Mouse (Mus musculus) midbrain, embryonic 12.5 days (tissue): ENCODE results near the gene Stoml2. TPM values are rescaled to one million over a fixed set of nuclear protein-coding genes. Genes with fewer than 3 reads are reported as not detected.
"Not testable (repeated sequence)": the region's sequence is repeated elsewhere in the genome, so short reads cannot be mapped to it uniquely, and the experiment has no call there.

Experiments used
- ATAC-seq: fragments of 200-750 bp; cut with Nextera tagmentation; 2 replicates; pipeline ENCODE4 v1.8.0; 2017; ENCODE audit warnings: low read depth, moderate TSS enrichment, moderate library complexity; ENCODE audit not compliant: low FRiP score
- H3K27ac ChIP-seq: fragments of 300-500 bp; sonication (generic); replicated peaks from 2 replicates; pipeline ENCODE4 v1.5.1; 2016; ENCODE audit warnings: mild to moderate bottlenecking
- H3K27me3 ChIP-seq: fragments of 300-500 bp; sonication (generic); 2 replicates; pipeline ENCODE4 v1.6.1; 2016; ENCODE audit warnings: mild to moderate bottlenecking
- H3K36me3 ChIP-seq: fragments of 300-500 bp; sonication (generic); 2 replicates; pipeline ENCODE4 v1.6.1; 2016
- H3K4me1 ChIP-seq: fragments of 300-500 bp; sonication (generic); 2 replicates; pipeline ENCODE4 v1.6.1; 2016
- H3K4me2 ChIP-seq: fragments of 300-500 bp; sonication (generic); replicated peaks from 2 replicates; pipeline ENCODE4 v1.6.1; 2016; ENCODE audit warnings: mild to moderate bottlenecking, moderate library complexity
- H3K4me3 ChIP-seq: fragments of 300-500 bp; sonication (generic); 2 replicates; pipeline ENCODE4 v1.5.1; 2016; ENCODE audit warnings: mild to moderate bottlenecking
- H3K9ac ChIP-seq: fragments of 300-500 bp; sonication (generic); replicated peaks from 2 replicates; pipeline ENCODE4 v1.6.1; 2016; ENCODE audit warnings: mild to moderate bottlenecking, moderate library complexity
- H3K9me3 ChIP-seq: fragments of 300-500 bp; sonication (generic); 2 replicates; pipeline ENCODE4 v1.6.1; 2016; ENCODE audit warnings: mild to moderate bottlenecking
- WGBS: fragments of 180-500 bp; shearing (Covaris S2); methylation state at CpG from one replicate; pipeline ENCODE4 v1.1.7; 2016; 5-methylcytosine and 5-hydroxymethylcytosine counted together
- polyA plus RNA-seq: library from polyadenylated mRNA; unstranded; fragments of >200 nt; fragmentation: Nextera tagmentation; extraction: Ambion mirVana; gene quantifications from 2 replicates; pipeline ENCODE4 v1.2.1, GENCODE M21; 2016

The Stoml2 gene
- polyA plus RNA-seq, 1 experiment from 2014 or later = 281 TPM

DNA sequence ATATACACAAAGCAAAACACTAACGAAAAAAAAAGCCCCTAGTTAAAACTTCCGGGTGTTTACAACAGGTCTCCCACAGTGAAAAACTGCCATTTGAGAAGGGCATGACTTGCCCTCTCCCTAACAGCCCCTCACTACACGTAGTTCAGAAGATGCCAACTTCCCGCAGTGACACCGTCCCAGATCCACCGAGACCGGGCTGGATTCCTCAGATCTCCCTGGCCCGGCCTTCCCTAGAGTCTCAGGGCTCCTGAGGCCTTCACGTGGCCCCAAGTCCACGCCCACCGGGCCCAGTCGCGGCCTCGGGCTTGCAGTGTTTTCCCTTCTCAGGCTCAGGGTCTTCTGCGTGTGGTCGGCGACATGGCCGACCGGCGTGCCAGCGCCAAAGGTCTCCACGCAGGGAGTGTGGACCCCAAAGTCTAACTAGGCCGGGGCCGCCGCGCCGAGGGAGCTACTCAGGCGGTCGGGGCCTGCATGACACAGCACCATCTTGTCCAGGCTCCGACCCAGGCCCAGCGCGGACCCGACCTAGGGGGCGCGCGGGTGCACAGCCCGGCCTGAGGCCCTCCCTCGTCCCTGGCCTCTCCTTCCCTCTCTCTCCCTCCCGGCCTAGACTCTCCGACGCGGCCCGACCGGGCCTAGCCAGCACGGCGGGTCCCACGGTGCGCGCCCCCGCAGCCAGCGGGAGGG lies 31.9 kb downstream of the Stoml2 start:
- Histone ChIP-seq H3K9ac (peak overlapping the region; percentile 73), H3K9me3 (no peaks in the 10 kb centered on the region), H3K27ac (peak overlapping the region; percentile 98), H3K4me3 (peak overlapping the region; percentile 76), H3K27me3 (no peaks in the 10 kb centered on the region), H3K4me1 (peaks cover 27% of the 10 kb centered on the region), H3K36me3 (peaks cover 11% of the 10 kb centered on the region), H3K4me2 (peak overlapping the region; percentile 90)
- ATAC-seq = peak; percentile 74
- under 1% methylated on average over 51 of the region's 51 CpGs for WGBS

GRCm38 (mm10) chr4:42998022-42998421 lies 33.5 kb downstream of the Stoml2 start:
- ATAC-seq = no peak
- peaks cover 27% of the 10 kb centered on the region for H3K36me3 ChIP-seq
- no peak overlapping the region for H3K27ac ChIP-seq
- 66% methylated on average over 2 of the region's 2 CpGs for WGBS
- H3K27me3 ChIP-seq = no peaks in the 10 kb centered on the region
- H3K4me2 ChIP-seq = peak overlapping the region; percentile 90
- H3K4me3 ChIP-seq = peak overlapping the region; percentile 76
- no peaks in the 10 kb centered on the region for H3K9me3 ChIP-seq
- H3K9ac ChIP-seq = peak overlapping the region; percentile 3; the same call in 1 of the 2 replicates
- peaks cover 27% of the 10 kb centered on the region for H3K4me1 ChIP-seq

GRCm38 (mm10) chr4:42988296-42988695 lies 43.2 kb downstream of the Stoml2 start:
- H3K27ac ChIP-seq = no peak overlapping the region
- peaks cover 98% of the 10 kb centered on the region for H3K36me3 ChIP-seq
- H3K9ac ChIP-seq = no peak overlapping the region
- WGBS = 87% methylated on average over 1 of the region's 1 CpGs
- no peak overlapping the region for H3K4me2 ChIP-seq
- no peak for ATAC-seq
- no peaks in the 10 kb centered on the region for H3K4me1 ChIP-seq
- H3K9me3 ChIP-seq = no peaks in the 10 kb centered on the region
- H3K27me3 ChIP-seq = no peaks in the 10 kb centered on the region
- H3K4me3 ChIP-seq = no peak overlapping the region

DNA sequence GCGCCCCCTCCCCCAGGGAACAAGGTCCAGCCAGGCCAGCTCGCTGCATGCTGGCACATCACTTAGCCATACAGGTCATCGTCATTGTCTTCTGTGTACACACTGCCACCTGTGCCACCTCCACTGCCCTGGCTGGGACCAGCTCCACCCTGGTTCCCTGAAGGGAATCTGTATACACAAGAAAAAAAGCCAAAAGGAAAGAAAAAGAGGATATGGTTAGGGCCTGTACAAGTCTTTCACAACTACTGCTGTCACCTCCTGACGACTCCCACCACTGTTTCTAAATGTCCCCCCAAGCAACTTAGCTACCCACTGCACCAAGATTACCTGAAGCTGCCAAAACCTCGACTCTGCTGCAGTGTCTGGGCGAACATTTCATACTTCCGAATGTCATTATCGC lies 51.0 kb downstream of the Stoml2 start:
- ATAC-seq = not testable (repeated sequence)

GRCm38 (mm10) chr4:42978062-42978461 lies 53.4 kb downstream of the Stoml2 start:
- Histone ChIP-seq H3K9me3 (no peaks in the 10 kb centered on the region), H3K4me2 (no peak overlapping the region), H3K36me3 (peaks cover 57% of the 10 kb centered on the region), H3K4me1 (no peaks in the 10 kb centered on the region), H3K4me3 (no peak overlapping the region), H3K27ac (no peak overlapping the region), H3K27me3 (no peaks in the 10 kb centered on the region), H3K9ac (no peak overlapping the region)
- ATAC-seq = no peak
- 90% methylated on average over 4 of the region's 4 CpGs for WGBS

More for the DNA sequence above, 51.0 kb downstream of the Stoml2 start:
- not testable (repeated sequence) for H3K4me3 ChIP-seq, H3K4me2 ChIP-seq, H3K27ac ChIP-seq, H3K9me3 ChIP-seq, H3K9ac ChIP-seq, H3K4me1 ChIP-seq, H3K27me3 ChIP-seq
- peaks cover 76% of the 10 kb centered on the region for H3K36me3 ChIP-seq
- WGBS = 98% methylated on average over 8 of the region's 8 CpGs

Other genes starting within 250 kb of the Stoml2 start
- 0.09 and 0.26 TPM in 2 replicates for gene Fam205a1, start 177.8 kb downstream of the Stoml2 start, polyA plus RNA-seq
- gene Gm12394, start 174.9 kb downstream of the Stoml2 start, polyA plus RNA-seq = 0.32 and 0.47 TPM in 2 replicates
- 2.3 and 3.0 TPM in 2 replicates for gene Fam205c, start 157.5 kb downstream of the Stoml2 start, polyA plus RNA-seq
- 6.6 and 8.4 TPM in 2 replicates for gene Phf24, start 115.0 kb downstream of the Stoml2 start, polyA plus RNA-seq
- 27.0 and 35.2 TPM in 2 replicates for gene Dnajb5, start 81.9 kb downstream of the Stoml2 start, polyA plus RNA-seq
- 0.24 and 0.55 TPM in 2 replicates for gene 1700022I11Rik, start 62.1 kb downstream of the Stoml2 start, polyA plus RNA-seq
- gene Vcp, start 31.2 kb downstream of the Stoml2 start, polyA plus RNA-seq = 645 and 652 TPM in 2 replicates
- 18.3 and 24.0 TPM in 2 replicates for gene Fancg, start 21.2 kb downstream of the Stoml2 start, polyA plus RNA-seq
- gene Pigo, start 5.9 kb downstream of the Stoml2 start, polyA plus RNA-seq = 25.2 and 27.5 TPM in 2 replicates
- 51.2 and 51.8 TPM in 2 replicates for gene Fam214b, start 14.5 kb upstream of the Stoml2 start, polyA plus RNA-seq
- 24.6 and 30.7 TPM in 2 replicates for gene Unc13b, start 27.2 kb upstream of the Stoml2 start, polyA plus RNA-seq
- 0.22 and 0.46 TPM in 2 replicates for gene Atp8b5, start 235.4 kb upstream of the Stoml2 start, polyA plus RNA-seq